Mouse (Mus musculus) CD4-positive, CD25-positive, alpha-beta regulatory T cell, adult 9 weeks (primary cell): Measurements from ENCODE around the gene Tcf19. TPM values are rescaled to one million over a fixed set of nuclear protein-coding genes. Genes with fewer than 3 reads are reported as not detected.

Experiments used
- polyA plus RNA-seq: library from polyadenylated mRNA; unstranded; fragments of 100-300 nt; shearing (Covaris generic); gene quantifications from one replicate; pipeline ENCODE4 v1.2.1, GENCODE M21; 2017

The Tcf19 gene
- 16.4 TPM for polyA plus RNA-seq

DNA sequence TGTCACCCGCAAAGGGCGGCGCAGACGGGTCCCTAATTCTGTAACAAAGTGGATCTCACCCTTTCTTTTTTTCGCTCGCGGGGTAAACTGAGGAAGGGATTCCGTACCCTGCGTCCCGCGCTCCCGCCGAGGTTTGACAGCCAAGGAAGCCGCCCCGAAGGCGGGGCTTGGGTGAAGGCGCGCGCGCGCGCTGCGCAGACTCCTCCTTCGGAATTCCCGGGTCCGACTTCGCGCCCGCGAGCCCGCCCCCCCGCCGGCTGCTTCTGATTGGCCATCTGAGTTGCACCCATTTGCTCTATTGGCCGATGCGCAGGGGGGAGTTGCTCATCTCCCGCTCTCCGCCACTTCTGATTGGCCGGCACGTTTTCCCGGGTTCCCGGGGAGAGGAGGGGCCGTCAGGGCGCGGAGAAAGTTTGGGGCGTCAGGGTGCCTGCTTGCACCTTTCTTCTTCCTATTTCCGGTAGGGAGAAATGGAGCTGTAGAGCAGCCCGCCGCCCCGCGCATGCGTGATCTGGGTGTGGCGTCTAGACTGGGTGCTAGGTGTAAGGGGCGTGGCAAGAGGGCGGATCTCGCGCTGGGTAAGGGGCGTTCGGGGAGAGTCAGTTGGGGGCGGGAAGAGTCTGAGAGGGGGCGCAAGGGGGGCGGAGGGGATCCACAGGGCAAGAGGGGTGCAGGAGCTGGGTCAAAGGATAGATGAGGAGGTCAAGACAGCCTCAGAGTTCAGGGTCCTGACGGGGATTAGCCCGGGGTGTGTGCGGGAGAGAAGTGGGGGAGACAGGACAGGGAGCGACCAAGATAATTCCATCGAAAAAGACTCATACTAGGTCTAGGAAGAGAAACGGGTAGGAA lies at the start of gene Tcf19, which contains the start of gene Cchcr1:
Tcf19 (minus strand) TSS at position 173 of the 849 bp plus-strand sequence.
Cchcr1 (plus strand) TSS at position 449 of the 849 bp plus-strand sequence.

DNA sequence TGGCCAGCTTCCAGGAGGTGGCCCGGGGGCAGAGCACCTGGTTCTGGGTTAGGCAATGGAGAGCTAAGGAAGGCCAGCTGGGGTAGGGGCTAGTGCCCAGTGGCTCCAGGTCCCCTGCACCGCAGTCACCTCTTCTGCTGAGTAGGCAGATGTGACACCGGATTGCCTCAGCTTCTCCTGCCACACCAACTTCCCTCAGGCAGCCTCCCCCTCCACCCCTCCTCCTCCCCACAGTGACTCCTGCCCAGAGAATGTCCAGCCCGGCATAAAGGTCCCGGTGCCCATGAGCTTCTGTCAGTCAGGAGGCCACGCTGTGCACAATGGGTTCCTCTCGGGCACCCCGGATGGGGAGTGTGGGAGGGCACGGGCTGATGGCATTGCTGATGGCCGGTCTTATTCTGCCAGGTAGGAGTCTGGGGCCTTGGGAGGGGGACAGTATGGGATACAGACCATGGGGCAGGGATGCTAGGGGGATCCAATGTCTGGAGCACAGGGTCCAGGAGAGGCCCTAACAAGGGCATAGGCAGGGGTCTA lies 35.3 kb upstream of the Tcf19 start, which contains the start of gene Cdsn:
Cdsn (plus strand) TSS at position 248 of the 534 bp plus-strand sequence.

DNA sequence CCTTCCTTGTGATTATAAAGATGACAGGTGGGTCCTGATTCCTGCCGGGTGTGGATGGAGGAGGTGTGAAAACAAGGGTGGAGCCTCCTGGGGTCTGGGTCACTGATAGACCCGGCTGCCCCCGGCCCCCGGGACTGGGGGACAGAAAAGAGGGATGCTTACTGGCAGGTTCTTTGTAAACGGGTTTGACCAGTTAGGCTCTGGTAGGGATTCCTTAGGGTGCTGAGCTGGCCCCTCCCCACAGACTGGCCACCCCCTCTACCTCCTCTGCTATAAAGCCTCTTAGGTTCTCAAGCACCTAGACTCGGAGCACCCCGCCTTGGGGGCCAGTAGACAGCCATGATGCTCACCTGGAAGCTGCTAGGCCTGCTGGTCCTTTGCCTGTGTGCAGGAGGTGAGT lies 16.3 kb upstream of the Tcf19 start, which contains the start of gene Psors1c2:
Psors1c2 (plus strand) TSS at position 301 of the 400 bp plus-strand sequence.

DNA sequence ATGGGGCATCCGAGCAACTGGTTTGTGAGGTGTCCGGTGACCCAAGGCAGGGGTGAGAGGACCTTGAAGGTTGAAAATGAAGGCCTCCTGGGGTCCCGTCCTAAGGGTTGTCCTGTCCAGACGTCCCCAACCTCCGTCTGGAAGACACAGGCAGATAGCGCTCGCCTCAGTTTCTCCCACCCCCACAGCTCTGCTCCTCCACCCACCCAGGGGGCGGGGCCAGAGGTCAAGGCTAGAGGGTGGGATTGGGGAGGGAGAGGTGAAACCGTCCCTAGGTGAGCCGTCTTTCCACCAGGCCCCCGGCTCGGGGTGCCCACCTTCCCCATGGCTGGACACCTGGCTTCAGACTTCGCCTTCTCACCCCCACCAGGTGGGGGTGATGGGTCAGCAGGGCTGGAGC lies 10.8 kb downstream of the Tcf19 start, which contains the start of gene Pou5f1:
Pou5f1 (plus strand) TSS at position 243 of the 400 bp plus-strand sequence.

DNA sequence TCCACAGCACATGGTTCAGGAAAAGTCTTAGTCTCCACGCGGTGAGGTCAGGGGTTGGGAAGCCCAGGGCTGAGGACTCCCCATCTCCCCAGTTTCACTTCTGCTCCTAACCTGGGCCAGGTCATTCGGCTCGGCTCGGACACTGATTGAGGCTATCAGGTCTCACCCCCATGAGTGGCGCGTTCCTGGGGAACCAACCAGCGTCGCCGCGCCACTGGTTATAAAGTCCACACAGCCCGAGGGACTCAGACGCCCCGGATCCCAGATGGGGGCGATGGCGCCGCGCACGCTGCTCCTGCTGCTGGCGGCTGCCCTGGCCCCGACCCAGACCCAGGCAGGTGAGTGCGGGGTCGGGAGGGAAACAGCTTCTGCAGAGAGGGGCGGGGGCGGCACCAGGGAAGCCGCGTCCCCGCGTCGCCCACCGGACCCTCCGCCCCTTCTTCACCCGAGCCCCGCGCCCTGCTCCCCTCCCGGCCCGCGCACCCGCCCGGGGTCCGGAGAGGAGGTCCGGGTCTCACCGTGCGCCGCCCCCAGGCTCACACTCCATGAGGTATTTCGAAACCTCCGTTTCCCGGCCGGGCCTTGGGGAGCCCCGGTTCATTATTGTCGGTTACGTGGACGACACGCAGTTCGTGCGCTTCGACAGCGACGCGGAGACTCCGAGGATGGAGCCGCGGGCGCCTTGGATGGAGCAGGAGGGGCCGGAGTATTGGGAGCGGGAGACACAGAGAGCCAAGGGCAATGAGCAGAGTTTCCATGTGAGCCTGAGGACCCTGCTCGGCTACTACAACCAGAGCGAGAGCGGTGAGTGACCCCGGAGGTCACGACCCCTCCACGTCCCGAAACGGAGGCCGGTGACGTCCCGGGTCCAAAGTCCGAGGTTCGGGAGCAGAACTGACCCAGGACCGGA lies 46.5 kb downstream of the Tcf19 start, which contains the start of gene H2-Q10:
H2-Q10 (plus strand) TSS at position 248 of the 910 bp plus-strand sequence.

Other genes with a start within 250 kb of the Tcf19 start
- gene H2-Q1, start 196.4 kb downstream of the Tcf19 start, polyA plus RNA-seq, result 0.15 TPM
- gene H2-Q2, start 174.6 kb downstream of the Tcf19 start, polyA plus RNA-seq, result 20.2 TPM
- gene H2-Q4, start 137.2 kb downstream of the Tcf19 start, polyA plus RNA-seq, result 45.7 TPM
- gene H2-Q6, start 92.0 kb downstream of the Tcf19 start, polyA plus RNA-seq, result 903 TPM
- 2,503 TPM for gene H2-Q7, start 77.7 kb downstream of the Tcf19 start, polyA plus RNA-seq
- gene H2-Q10, start 46.7 kb downstream of the Tcf19 start, polyA plus RNA-seq, result 22.9 TPM
- gene Pou5f1, start 10.8 kb downstream of the Tcf19 start, polyA plus RNA-seq, result not detected
- gene Cchcr1, start 276 bp upstream of the Tcf19 start, polyA plus RNA-seq, result 8.8 TPM
- gene Psors1c2, start 16.4 kb upstream of the Tcf19 start, polyA plus RNA-seq, result not detected
- gene Cdsn, start 35.3 kb upstream of the Tcf19 start, polyA plus RNA-seq, result not detected
- not detected for gene 2300002M23Rik, start 50.6 kb upstream of the Tcf19 start, polyA plus RNA-seq
- gene Sfta2, start 84.7 kb upstream of the Tcf19 start, polyA plus RNA-seq, result not detected
- gene Gm9573, start 109.8 kb upstream of the Tcf19 start, polyA plus RNA-seq, result not detected
- not detected for gene Mucl3, start 126.9 kb upstream of the Tcf19 start, polyA plus RNA-seq
- gene Vars2, start 150.8 kb upstream of the Tcf19 start, polyA plus RNA-seq, result 42.1 TPM
- 28.8 TPM for gene Gtf2h4, start 156.9 kb upstream of the Tcf19 start, polyA plus RNA-seq
- gene Ddr1, start 187.8 kb upstream of the Tcf19 start, polyA plus RNA-seq, result 5.8 TPM